8 mouse cellular contexts compared by ENCODE assay signal in the genomic region with DNA sequence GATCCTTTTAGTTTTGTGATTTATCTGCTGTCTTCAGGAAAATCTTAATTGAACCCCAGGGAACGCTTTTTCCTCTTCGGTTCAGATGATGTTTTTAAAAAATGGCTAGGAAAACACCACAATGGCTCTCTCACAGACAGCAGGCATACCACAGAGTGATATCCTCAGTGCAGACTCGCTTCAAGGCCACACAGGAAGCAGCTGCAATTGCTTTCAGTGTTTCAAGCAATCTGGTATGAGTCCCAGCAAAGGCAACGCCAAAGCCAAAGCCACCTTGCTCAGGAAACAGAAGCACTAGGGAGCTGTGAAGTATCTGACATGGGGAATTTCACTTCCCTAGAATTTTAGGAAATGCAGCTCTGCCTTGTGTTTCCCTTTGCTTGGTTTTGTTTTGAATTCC. TPM values are rescaled to one million over a fixed set of nuclear protein-coding genes. Genes with fewer than 3 reads are reported as not detected.
DNase-seq lines count a peak whose midpoint lies in the region; ATAC-seq and TF ChIP-seq lines count a peak whose summit lies in the region.

No protein-coding gene starts in this region.

- 16% methylated on average over 4 of the region's 4 CpGs for WGBS in stomach, embryonic 15.5 days
- 34% methylated on average over 4 of the region's 4 CpGs for WGBS in stomach, postnatal 0 days
- WGBS in limb, embryonic 12.5 days, result 41% methylated on average over 4 of the region's 4 CpGs
- WGBS in stomach, embryonic 16.5 days, result 20% methylated on average over 4 of the region's 4 CpGs
- 51% methylated on average over 4 of the region's 4 CpGs for WGBS in cerebellum, adult 2 months

- H3K4me2 ChIP-seq in stomach, embryonic 15.5 days, result no peak overlapping the region
- H3K4me2 ChIP-seq in stomach, postnatal 0 days (replicated peaks; ENCODE audit: low read depth), result no peak overlapping the region
- H3K4me2 ChIP-seq in limb, embryonic 12.5 days, result no peak overlapping the region
- no peak overlapping the region for H3K4me2 ChIP-seq in stomach, embryonic 16.5 days (ENCODE audit: low read depth, low read length)

- peak; percentile 76 for ATAC-seq in frontal cortex, adult (ENCODE audit: low TSS enrichment)
- no peak for ATAC-seq in stomach, embryonic 15.5 days (ENCODE audit: insufficient read depth, low FRiP score, low read depth)
- ATAC-seq in stomach, postnatal 0 days (ENCODE audit: low FRiP score, low TSS enrichment), result no peak; the same call in 1 of the 2 replicates
- peak; percentile 68 for ATAC-seq in limb, embryonic 12.5 days (ENCODE audit: insufficient number of reproducible peaks, insufficient read depth, low FRiP score, low TSS enrichment, low read depth)
- ATAC-seq in stomach, embryonic 16.5 days (ENCODE audit: insufficient read depth, low FRiP score), result peak; percentile 78; the same call in 1 of the 2 replicates

- TF ChIP-seq EP300 in stomach, postnatal 0 days (optimal IDR thresholded peaks at IDR 0.05), result no peak

- no peak for TF ChIP-seq CTCF in stomach, postnatal 0 days (IDR thresholded peaks at IDR 0.05; ENCODE audit: low read depth)
- TF ChIP-seq CTCF in cerebellum, adult 2 months (IDR thresholded peaks at IDR 0.05; ENCODE audit: borderline replicate concordance, insufficient read depth, low read depth, low read length), result no peak

- H3K9ac ChIP-seq in stomach, embryonic 15.5 days, result no peak overlapping the region
- H3K9ac ChIP-seq in stomach, postnatal 0 days (ENCODE audit: low read length), result no peak overlapping the region
- H3K9ac ChIP-seq in limb, embryonic 12.5 days (replicated peaks), result no peak overlapping the region
- no peak overlapping the region for H3K9ac ChIP-seq in stomach, embryonic 16.5 days (ENCODE audit: low read length)

- no peak for TF ChIP-seq POLR2A in cerebellum, adult 2 months (IDR thresholded peaks at IDR 0.05; ENCODE audit: borderline replicate concordance, insufficient read depth, low read length)

- intact Hi-C loops in heart, postnatal 14 days (cut with DNase I), result no loop called here

- no peaks in the 10 kb centered on the region for H3K27me3 ChIP-seq in stomach, embryonic 15.5 days (replicated peaks)
- no peaks in the 10 kb centered on the region for H3K27me3 ChIP-seq in stomach, postnatal 0 days (ENCODE audit: control insufficient read depth, insufficient read depth, low read length)
- no peaks in the 10 kb centered on the region for H3K27me3 ChIP-seq in limb, embryonic 12.5 days
- H3K27me3 ChIP-seq in stomach, embryonic 16.5 days (ENCODE audit: control insufficient read depth, insufficient read depth, low read length), result no peaks in the 10 kb centered on the region
- no peaks in the 10 kb centered on the region for H3K27me3 ChIP-seq in cerebellum, adult 2 months (ENCODE audit: control insufficient read depth, insufficient read depth, low read length)

- no peaks in the 10 kb centered on the region for H3K36me3 ChIP-seq in stomach, embryonic 15.5 days
- H3K36me3 ChIP-seq in stomach, postnatal 0 days (ENCODE audit: control insufficient read depth, insufficient read depth, low read length), result no peaks in the 10 kb centered on the region
- H3K36me3 ChIP-seq in limb, embryonic 12.5 days, result no peaks in the 10 kb centered on the region
- H3K36me3 ChIP-seq in stomach, embryonic 16.5 days (ENCODE audit: control insufficient read depth, insufficient read depth, low read length), result no peaks in the 10 kb centered on the region

- no peak overlapping the region for H3K4me3 ChIP-seq in stomach, embryonic 15.5 days (replicated peaks)
- no peak overlapping the region for H3K4me3 ChIP-seq in stomach, postnatal 0 days (ENCODE audit: low read depth, low read length)
- no peak overlapping the region for H3K4me3 ChIP-seq in limb, embryonic 12.5 days (replicated peaks)
- no peak overlapping the region for H3K4me3 ChIP-seq in stomach, embryonic 16.5 days (replicated peaks; ENCODE audit: low read length)
- H3K4me3 ChIP-seq in cerebellum, adult 2 months (replicated peaks; ENCODE audit: insufficient read depth, low read depth, low read length), result no peak overlapping the region

- no peaks in the 10 kb centered on the region for H3K4me1 ChIP-seq in stomach, embryonic 15.5 days
- no peaks in the 10 kb centered on the region for H3K4me1 ChIP-seq in stomach, postnatal 0 days (replicated peaks; ENCODE audit: control insufficient read depth, insufficient read depth)
- 0 out of 2 replicates have a peak, but pooled peaks cover 3% of the 10 kb centered on the region for H3K4me1 ChIP-seq in limb, embryonic 12.5 days (replicated peaks)
- no peaks in the 10 kb centered on the region for H3K4me1 ChIP-seq in stomach, embryonic 16.5 days (ENCODE audit: control insufficient read depth, insufficient read depth, low read length)
- no peaks in the 10 kb centered on the region for H3K4me1 ChIP-seq in cerebellum, adult 2 months (ENCODE audit: control insufficient read depth, insufficient read depth, low read length)

- DNase-seq in frontal cortex, postnatal 25 days (ENCODE audit: low spot score in 2 of 2), result no peak
- DNase-seq in stomach, postnatal 0 days (ENCODE audit: low spot score), result no peak
- peak; percentile 51 to 56 for DNase-seq in heart, postnatal 14 days
- no peak for DNase-seq in cerebellum, adult 2 months

- peak overlapping the region; percentile 58; the same call in 1 of the 2 replicates for H3K27ac ChIP-seq in stomach, embryonic 15.5 days
- no peak overlapping the region for H3K27ac ChIP-seq in stomach, postnatal 0 days (replicated peaks)
- peak overlapping the region; percentile 73 for H3K27ac ChIP-seq in limb, embryonic 12.5 days
- H3K27ac ChIP-seq in stomach, embryonic 16.5 days (ENCODE audit: low read length), result no peak overlapping the region
- H3K27ac ChIP-seq in cerebellum, adult 2 months (ENCODE audit: insufficient read depth, low read length), result no peak overlapping the region

- no peaks in the 10 kb centered on the region for H3K9me3 ChIP-seq in stomach, embryonic 15.5 days
- H3K9me3 ChIP-seq in stomach, postnatal 0 days (ENCODE audit: control insufficient read depth, low read length), result no peaks in the 10 kb centered on the region
- H3K9me3 ChIP-seq in limb, embryonic 12.5 days, result no peaks in the 10 kb centered on the region
- no peaks in the 10 kb centered on the region for H3K9me3 ChIP-seq in stomach, embryonic 16.5 days (replicated peaks; ENCODE audit: control insufficient read depth, low read length)

RNA-seq across cellular contexts. Expression of gene Abca1, which starts 27.4 kb away (rescaled TPM):
- polyA plus RNA-seq in stomach, embryonic 15.5 days (2015; fragmentation: Nextera tagmentation; extraction: Ambion mirVana), result 4.8 and 4.9 TPM in 2 replicates
- polyA plus RNA-seq in stomach, postnatal 0 days (2015; fragmentation: Nextera tagmentation; extraction: Ambion mirVana), result 1.6 and 2.0 TPM in 2 replicates
- 10 to 100 TPM; 22.8 to 33.6 TPM for total RNA-seq in heart, postnatal 14 days (2021)
- 6.8 and 7.4 TPM in 2 replicates for polyA plus RNA-seq in limb, embryonic 12.5 days (2016; fragmentation: Nextera tagmentation; extraction: Ambion mirVana)
- 4.9 and 6.1 TPM in 2 replicates for polyA plus RNA-seq in stomach, embryonic 16.5 days (2015; fragmentation: Nextera tagmentation; extraction: Ambion mirVana)
- polyA plus RNA-seq in cerebellum, adult 2 months (2012; rRNA removed), result 10.0 and 10.6 TPM in 2 replicates

Comparison
In these comparisons a context has a peak if more than half of its experiments do, and no peak if none do; other contexts are left out.
1. ATAC-seq: peak in frontal cortex, adult (single experiment), limb, embryonic 12.5 days (single experiment) and stomach, embryonic 16.5 days (single experiment); none in stomach, embryonic 15.5 days (single experiment) and stomach, postnatal 0 days (single experiment).
2. H3K27ac ChIP-seq: peak in stomach, embryonic 15.5 days (single experiment) and limb, embryonic 12.5 days (single experiment); none in stomach, postnatal 0 days (single experiment), stomach, embryonic 16.5 days (single experiment) and cerebellum, adult 2 months (single experiment).
3. DNase-seq: peak in heart, postnatal 14 days (2 of 2); none in frontal cortex, postnatal 25 days (0 of 2), stomach, postnatal 0 days (single experiment) and cerebellum, adult 2 months (0 of 2).